Mouse (Mus musculus) testis, postnatal 14 days (tissue): ENCODE measurements at regions not wholly inside any gene's neighbourhood (a gene's known extent, or its start where the extent isn't known, plus 50 kb on each side); places are given as distances from the start of the nearest gene placed in this dataset.
A peak's percentile ranks its signal among the peaks of the same experiment; 100 is the strongest.

Experiments
- DNase-seq: peaks from one replicate; pipeline ENCODE4 v3.0.0; 2021; ENCODE audit warnings: low spot score

- DNase-seq: no peak
Observed at GRCm38 (mm10) chr13:107878980-107879379, 165.3 kb upstream of the Smim15 start.

GRCm38 (mm10) chr13:107873244-107873667 lies 171.0 kb upstream of the Smim15 start:
- DNase-seq: no peak

GRCm38 (mm10) chr13:107872574-107872973 lies 171.7 kb upstream of the Smim15 start:
- DNase-seq: no peak

- no peak for DNase-seq
Observed at GRCm38 (mm10) chr13:107872137-107872536, 172.1 kb upstream of the Smim15 start.

GRCm38 (mm10) chr13:107868906-107869305 lies 175.3 kb upstream of the Smim15 start:
- DNase-seq: no peak

- DNase-seq: no peak
Observed at GRCm38 (mm10) chr13:107866825-107867224, 177.4 kb upstream of the Smim15 start.

GRCm38 (mm10) chr13:107862793-107863654 lies 181.2 kb upstream of the Smim15 start:
- no peak for DNase-seq

- DNase-seq: no peak
Observed at GRCm38 (mm10) chr13:107861384-107862134, 182.7 kb upstream of the Smim15 start.

GRCm38 (mm10) chr13:107857043-107857755 lies 187.0 kb upstream of the Smim15 start:
- DNase-seq: no peak

GRCm38 (mm10) chr13:107850907-107851560 lies 193.2 kb upstream of the Smim15 start:
- no peak for DNase-seq

GRCm38 (mm10) chr13:107848871-107849270 lies 195.4 kb upstream of the Smim15 start:
- DNase-seq: peak; percentile 37

GRCm38 (mm10) chr13:107847179-107848012 lies 196.8 kb upstream of the Smim15 start:
- DNase-seq: no peak

- no peak for DNase-seq
Observed at GRCm38 (mm10) chr13:107846621-107847178, 197.5 kb upstream of the Smim15 start.

- no peak for DNase-seq
Observed at GRCm38 (mm10) chr13:107845838-107846237, 198.4 kb upstream of the Smim15 start.

GRCm38 (mm10) chr13:107844085-107844484 lies 200.2 kb upstream of the Smim15 start:
- DNase-seq: no peak

GRCm38 (mm10) chr13:107838126-107838715 lies 206.0 kb upstream of the Smim15 start:
- DNase-seq: no peak

GRCm38 (mm10) chr13:107837206-107837952 lies 206.9 kb upstream of the Smim15 start:
- DNase-seq: no peak

GRCm38 (mm10) chr13:107835756-107836385 lies 208.4 kb upstream of the Smim15 start:
- DNase-seq: no peak

GRCm38 (mm10) chr13:107831997-107832396 lies 212.2 kb upstream of the Smim15 start:
- DNase-seq: no peak
